Mouse (Mus musculus) heart, postnatal 0 days (tissue): ENCODE results near the gene Gm37240. TPM values are rescaled to one million over a fixed set of nuclear protein-coding genes. Genes with fewer than 3 reads are reported as not detected.

ENCODE experiments used
- ATAC-seq: fragments of 200-750 bp; cut with Nextera tagmentation; 2 replicates; pipeline ENCODE4 v1.8.0; 2017; ENCODE audit warnings: low read depth, moderate number of reproducible peaks, moderate library complexity; ENCODE audit not compliant: insufficient read depth
- DNase-seq: peaks from one replicate; pipeline ENCODE4 v3.0.0-alpha.2; 2016; ENCODE audit warnings: low spot score
- H3K27ac ChIP-seq: fragments of 300-500 bp; sonication (generic); 2 replicates; pipeline ENCODE4 v1.5.1; 2014; ENCODE audit warnings: low read depth, mild to moderate bottlenecking
- H3K27me3 ChIP-seq: fragments of 300-500 bp; sonication (generic); 2 replicates; pipeline ENCODE4 v1.6.1; 2014; ENCODE audit warnings: low read length, mixed read lengths; ENCODE audit not compliant: control insufficient read depth, insufficient read depth
- H3K36me3 ChIP-seq: fragments of 300-500 bp; sonication (generic); replicated peaks from 2 replicates; pipeline ENCODE4 v1.6.1; 2014; ENCODE audit warnings: low read length, mixed read lengths; ENCODE audit not compliant: control insufficient read depth, insufficient read depth
- H3K4me1 ChIP-seq: fragments of 300-500 bp; sonication (generic); 2 replicates; pipeline ENCODE4 v1.6.1; 2014; ENCODE audit warnings: antibody characterized with exemption; ENCODE audit not compliant: control insufficient read depth, insufficient read depth
- H3K4me2 ChIP-seq: fragments of 300-500 bp; sonication (generic); 2 replicates; pipeline ENCODE4 v1.6.1; 2014; ENCODE audit warnings: low read depth, mild to moderate bottlenecking, low read length, moderate library complexity
- H3K4me3 ChIP-seq: fragments of 300-500 bp; sonication (generic); 2 replicates; pipeline ENCODE4 v1.5.1; 2014; ENCODE audit warnings: low read depth, low read length
- H3K9ac ChIP-seq: fragments of 300-500 bp; sonication (generic); replicated peaks from 2 replicates; pipeline ENCODE4 v1.6.1; 2014; ENCODE audit warnings: low read depth, low read length, mixed read lengths
- H3K9me3 ChIP-seq: fragments of 300-500 bp; sonication (generic); replicated peaks from 2 replicates; pipeline ENCODE4 v1.6.1; 2016; ENCODE audit warnings: low read length; ENCODE audit not compliant: control insufficient read depth
- CTCF ChIP-seq: IDR thresholded peaks from 2 replicates; pipeline ENCODE4 v1.5.1; 2016; ENCODE audit warnings: antibody characterized with exemption, control low read depth, low read depth
- EP300 ChIP-seq: IDR thresholded peaks from 2 replicates; pipeline ENCODE4 v1.6.1; 2016; ENCODE audit warnings: antibody characterized with exemption, low read depth
- WGBS: fragments of 180-500 bp; shearing (Covaris S2); extraction: QIAGEN DNeasy Blood & Tissue Kit; methylation state at CpG from one replicate; pipeline ENCODE4 v1.1.7; 2014; 5-methylcytosine and 5-hydroxymethylcytosine counted together
- polyA plus RNA-seq: library from polyadenylated mRNA; unstranded; fragments of >200 nt; fragmentation: Nextera tagmentation; extraction: Ambion mirVana; gene quantifications from 2 replicates; pipeline ENCODE4 v1.2.1, GENCODE M21; 2015
- total RNA-seq: library from RNA; depleted of rRNA; stranded (reverse); fragments of >200 nt; gene quantifications from 2 replicates; pipeline ENCODE4 v1.2.3, GENCODE M21; 2014; ENCODE audit warnings: low replicate concordance

The Gm37240 gene
- total and polyA plus RNA-seq, 2 experiments from 2014 or later, result 21.7 to 72.1 TPM

DNA sequence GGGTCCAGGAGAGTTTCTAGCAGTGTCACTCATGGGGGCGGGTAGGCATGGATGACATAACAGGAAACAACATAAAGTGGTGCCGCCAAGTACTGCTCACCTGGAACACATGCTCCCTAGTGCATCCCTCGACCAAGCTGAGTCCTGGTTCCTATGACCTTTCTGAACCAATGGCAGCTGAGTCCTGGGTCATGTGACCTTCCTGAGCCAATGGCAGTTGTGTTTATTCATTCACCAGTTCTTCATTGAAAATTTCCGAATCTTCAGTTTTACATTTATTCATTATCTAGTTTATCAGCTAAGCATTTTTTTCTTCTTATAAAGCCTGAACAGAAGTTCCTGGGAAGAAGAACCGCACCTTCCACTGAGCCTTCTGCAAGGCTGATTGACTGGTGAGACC, 838.7 kb downstream of the Gm37240 start:
- Histone ChIP-seq H3K4me2 (no peak overlapping the region), H3K9me3 (no peaks in the 10 kb centered on the region), H3K9ac (no peak overlapping the region), H3K36me3 (no peaks in the 10 kb centered on the region), H3K4me3 (no peak overlapping the region), H3K27ac (no peak overlapping the region), H3K27me3 (no peaks in the 10 kb centered on the region), H3K4me1 (no peaks in the 10 kb centered on the region)
- WGBS, result 89% methylated on average over 5 of the region's 5 CpGs
- TF ChIP-seq EP300 (no peak), CTCF (no peak)
- no peak for DNase-seq
- no peak for ATAC-seq

- TF ChIP-seq EP300 (no peak), CTCF (no peak)
- no peak overlapping the region for H3K27ac ChIP-seq
- ATAC-seq, result no peak
- H3K27me3 ChIP-seq, result no peaks in the 10 kb centered on the region
- H3K9ac ChIP-seq, result no peak overlapping the region
- H3K4me2 ChIP-seq, result no peak overlapping the region
- no peak overlapping the region for H3K4me3 ChIP-seq
- no peaks in the 10 kb centered on the region; the same call in 1 of the 2 replicates for H3K9me3 ChIP-seq
- no peaks in the 10 kb centered on the region for H3K4me1 ChIP-seq
- DNase-seq, result no peak
- no peaks in the 10 kb centered on the region for H3K36me3 ChIP-seq
- WGBS, result 87% methylated on average over 8 of the region's 8 CpGs
Observed at GRCm38 (mm10) chr3:85043679-85044218, 843.6 kb downstream of the Gm37240 start.

DNA sequence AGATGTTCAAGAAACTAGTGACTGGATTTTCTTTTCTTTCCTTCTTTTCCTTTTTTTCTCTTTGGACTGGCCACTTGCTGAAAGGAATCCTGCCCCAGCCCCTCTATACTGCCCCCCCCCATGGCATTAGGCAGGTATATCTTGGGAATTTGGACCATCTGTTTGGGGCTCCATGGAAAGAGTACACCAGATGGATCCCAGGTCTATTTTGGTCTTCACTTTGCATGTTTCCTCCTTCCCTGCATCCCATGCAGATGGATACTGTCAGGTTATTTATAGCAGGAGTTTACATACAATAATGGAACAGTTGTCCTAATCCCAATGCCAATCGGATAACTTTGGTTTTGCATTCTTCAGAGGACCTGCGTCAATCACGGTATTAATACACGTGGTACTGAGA, 845.2 kb downstream of the Gm37240 start:
- H3K27me3 ChIP-seq, result no peaks in the 10 kb centered on the region
- no peak overlapping the region for H3K4me3 ChIP-seq
- DNase-seq, result no peak
- ATAC-seq, result no peak
- no peak overlapping the region for H3K27ac ChIP-seq
- 89% methylated on average over 4 of the region's 4 CpGs for WGBS
- no peaks in the 10 kb centered on the region for H3K36me3 ChIP-seq
- no peaks in the 10 kb centered on the region for H3K4me1 ChIP-seq
- TF ChIP-seq EP300 (no peak), CTCF (no peak)
- H3K9ac ChIP-seq, result no peak overlapping the region
- no peak overlapping the region for H3K4me2 ChIP-seq
- no peaks in the 10 kb centered on the region; the same call in 1 of the 2 replicates for H3K9me3 ChIP-seq

- Histone ChIP-seq H3K9me3 (no peaks in the 10 kb centered on the region), H3K4me3 (no peak overlapping the region), H3K9ac (no peak overlapping the region), H3K4me2 (no peak overlapping the region), H3K36me3 (no peaks in the 10 kb centered on the region), H3K27me3 (no peaks in the 10 kb centered on the region), H3K4me1 (no peaks in the 10 kb centered on the region), H3K27ac (no peak overlapping the region)
- no peak for DNase-seq
- 75% methylated on average over 1 of the region's 1 CpGs for WGBS
- no peak for TF ChIP-seq CTCF
- no peak for TF ChIP-seq EP300
- ATAC-seq, result no peak
Observed at GRCm38 (mm10) chr3:85029141-85029540, 858.2 kb downstream of the Gm37240 start.

DNA sequence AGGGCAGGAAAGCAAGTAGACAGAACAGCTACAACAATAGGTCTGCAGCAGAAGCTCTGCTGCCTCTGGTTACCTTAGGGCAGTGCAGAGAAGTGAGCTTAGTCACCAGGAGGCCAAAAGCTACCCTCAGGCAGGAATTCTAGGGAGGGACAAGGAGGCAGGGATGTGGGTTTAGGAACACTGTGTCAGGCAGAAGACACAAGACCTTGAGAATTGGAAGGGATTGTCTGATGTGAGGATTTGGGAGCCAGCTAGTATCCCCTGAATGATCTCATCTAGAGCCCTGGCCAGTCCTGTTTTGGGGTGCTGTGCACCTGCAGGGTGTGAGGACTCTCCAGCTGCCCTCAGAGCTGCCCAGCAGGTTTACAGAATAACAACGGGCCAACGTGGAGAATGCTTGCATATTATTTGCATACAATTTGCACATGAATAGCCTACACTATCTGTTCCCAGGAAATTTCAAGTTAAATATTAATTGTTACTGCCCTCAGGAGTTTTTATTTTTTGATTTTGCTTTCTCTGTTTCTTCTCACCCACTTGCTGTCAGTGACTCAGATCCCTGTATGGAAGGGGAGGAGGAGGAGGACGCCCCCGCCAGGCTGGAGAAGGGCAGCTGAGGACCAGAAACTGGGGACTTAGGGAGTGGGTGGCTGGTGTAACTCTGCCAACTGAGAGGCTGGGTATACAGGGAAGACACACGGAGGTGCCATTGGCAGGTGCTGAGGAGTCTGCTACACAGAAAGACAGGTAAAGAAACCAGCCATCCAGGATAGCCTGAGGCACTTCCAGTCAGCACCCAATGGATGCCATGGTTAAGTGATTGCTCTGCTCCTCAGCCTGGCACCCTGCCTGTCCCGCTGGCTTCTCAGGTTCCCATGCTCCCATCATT, 862.3 kb downstream of the Gm37240 start:
- DNase-seq (no peak), ATAC-seq (no peak)
- Histone ChIP-seq H3K27me3 (no peaks in the 10 kb centered on the region), H3K9ac (no peak overlapping the region), H3K36me3 (no peaks in the 10 kb centered on the region), H3K9me3 (no peaks in the 10 kb centered on the region), H3K27ac (no peak overlapping the region), H3K4me3 (no peak overlapping the region), H3K4me2 (no peak overlapping the region), H3K4me1 (no peaks in the 10 kb centered on the region)
- 44% methylated on average over 6 of the region's 6 CpGs for WGBS
- TF ChIP-seq CTCF (no peak), EP300 (no peak)

DNA sequence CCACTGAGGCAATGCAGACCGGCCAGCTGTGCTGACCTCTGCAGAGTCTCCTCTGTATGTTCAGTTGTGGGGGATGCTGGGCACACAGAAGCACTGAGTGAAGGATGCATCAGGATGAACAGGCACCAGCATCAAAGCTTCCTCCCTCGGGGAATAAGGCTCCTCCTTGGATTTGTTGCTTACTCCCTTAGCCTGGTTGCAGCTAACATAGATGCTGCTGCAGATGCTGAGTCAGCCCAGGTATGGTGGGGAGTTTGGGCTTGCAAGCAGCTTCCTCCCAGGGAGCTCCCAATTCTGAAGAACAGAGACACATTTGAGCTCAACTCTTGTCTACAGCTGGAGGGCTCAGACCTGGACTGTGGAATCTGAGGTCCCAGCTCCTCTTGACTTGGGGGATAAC, 863.1 kb downstream of the Gm37240 start:
- Histone ChIP-seq H3K4me2 (no peak overlapping the region), H3K9ac (no peak overlapping the region), H3K4me3 (no peak overlapping the region), H3K4me1 (no peaks in the 10 kb centered on the region), H3K9me3 (no peaks in the 10 kb centered on the region), H3K27me3 (no peaks in the 10 kb centered on the region), H3K27ac (no peak overlapping the region), H3K36me3 (no peaks in the 10 kb centered on the region)
- 63% methylated on average over 2 of the region's 2 CpGs for WGBS
- no peak for TF ChIP-seq CTCF
- TF ChIP-seq EP300, result no peak
- DNase-seq, result no peak
- ATAC-seq, result no peak
